11 mouse cellular contexts compared by ENCODE assay signal in the genomic region with DNA sequence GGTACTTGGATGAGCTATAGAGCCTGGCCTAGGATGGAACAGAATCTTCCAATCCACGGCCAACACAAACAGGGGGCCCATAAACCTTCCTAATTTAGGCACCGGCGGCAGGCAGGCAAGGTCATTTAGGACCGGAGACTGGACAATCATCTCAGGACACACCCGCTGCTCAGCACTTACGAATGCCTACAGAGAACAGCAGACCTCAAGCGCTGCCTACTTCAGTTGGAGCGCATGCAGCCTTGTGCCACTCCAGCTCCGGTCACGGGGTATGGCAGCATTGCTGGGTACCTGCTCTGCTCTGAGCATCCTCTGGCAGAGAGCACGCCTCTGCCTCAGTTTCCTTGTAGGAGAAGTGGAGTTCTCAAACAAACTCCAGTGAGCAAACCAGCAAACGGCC. TPM values are rescaled to one million over a fixed set of nuclear protein-coding genes. Genes with fewer than 3 reads are reported as not detected.
"Had no signal": no experiment of that assay in that cellular context is flagged by ENCODE, and none has a peak within 500 bp of the region (broad histone marks: within the 10 kb centered on the region; RNA-seq: fewer than 3 reads in every experiment).

No protein-coding gene starts in this region.

- DNase-seq: kidney, postnatal 36 days; lung, adult 2 months; lung, postnatal 36 days; right cerebral cortex, postnatal 14 days; thymus, postnatal 4 days had no signal

- H3K4me2 ChIP-seq: liver, embryonic 11.5 days; liver, embryonic 15.5 days; midbrain, embryonic 13.5 days had no signal

- ATAC-seq: lung, postnatal 0 days; midbrain, embryonic 13.5 days had no signal

- H3K9ac ChIP-seq: liver, embryonic 15.5 days; midbrain, embryonic 13.5 days had no signal

- H3K9me3 ChIP-seq: liver, embryonic 15.5 days; midbrain, embryonic 13.5 days had no signal

- H3K36me3 ChIP-seq: liver, embryonic 15.5 days; midbrain, embryonic 13.5 days had no signal

- H3K27me3 ChIP-seq: midbrain, embryonic 13.5 days had no signal

- H3K4me3 ChIP-seq: liver, embryonic 15.5 days; midbrain, embryonic 13.5 days had no signal

- H3K27ac ChIP-seq: liver, embryonic 15.5 days; midbrain, embryonic 13.5 days had no signal

- H3K4me1 ChIP-seq: liver, embryonic 15.5 days had no signal

RNA-seq across cellular contexts. Expression of a gene that starts 24.2 kb away (rescaled TPM):
- total RNA-seq: megakaryocyte progenitor cell, adult 5-6 weeks had no signal
- polyA plus RNA-seq: small intestine, adult 2 months had no signal
